Mouse (Mus musculus): ENCODE results near the gene Kif7. TPM values are rescaled to one million over a fixed set of nuclear protein-coding genes. Genes with fewer than 3 reads are reported as not detected.

The Kif7 gene
- 0.21 TPM for polyA plus RNA-seq (2014; fragmentation: Illumina TruSeq; extraction: RNeasy Lipid Tissue Mini Kit (QIAGEN cat#74804); ENCODE audit: low read depth, low replicate concordance)

GRCm38 (mm10) chr7:79715187-79715981 lies at the start of gene Kif7:
Gene Kif7 (minus strand): TSS chr7:79715720.

GRCm38 (mm10) chr7:79742659-79743536 lies 27.4 kb upstream of the Kif7 start, which contains the start of the genes Pex11a and Wdr93:
Gene Pex11a (minus strand): TSS chr7:79743131.
Gene Wdr93 (plus strand): TSS chr7:79743163.

GRCm38 (mm10) chr7:79732622-79733021 lies 17.1 kb upstream of the Kif7 start, which contains the start of gene Plin1:
Gene Plin1 (minus strand): TSS chr7:79732903.

GRCm38 (mm10) chr7:79659578-79660290 lies 55.8 kb downstream of the Kif7 start, which contains the start of gene Ticrr:
Gene Ticrr (plus strand): TSS chr7:79660196.

Other genes starting within 250 kb of the Kif7 start
- gene Polg, start 249.4 kb downstream of the Kif7 start, polyA plus RNA-seq (2014; fragmentation: Illumina TruSeq; extraction: RNeasy Lipid Tissue Mini Kit (QIAGEN cat#74804); ENCODE audit: low read depth, low replicate concordance): 63.3 TPM
- 5.5 TPM for gene Rhcg, start 98.1 kb downstream of the Kif7 start, polyA plus RNA-seq (2014; fragmentation: Illumina TruSeq; extraction: RNeasy Lipid Tissue Mini Kit (QIAGEN cat#74804); ENCODE audit: low read depth, low replicate concordance)
- 5.0 TPM for gene Ticrr, start 55.5 kb downstream of the Kif7 start, polyA plus RNA-seq (2014; fragmentation: Illumina TruSeq; extraction: RNeasy Lipid Tissue Mini Kit (QIAGEN cat#74804); ENCODE audit: low read depth, low replicate concordance)
- 0.50 TPM for gene Plin1, start 17.2 kb upstream of the Kif7 start, polyA plus RNA-seq (2014; fragmentation: Illumina TruSeq; extraction: RNeasy Lipid Tissue Mini Kit (QIAGEN cat#74804); ENCODE audit: low read depth, low replicate concordance)
- 22.0 TPM for gene Pex11a, start 27.4 kb upstream of the Kif7 start, polyA plus RNA-seq (2014; fragmentation: Illumina TruSeq; extraction: RNeasy Lipid Tissue Mini Kit (QIAGEN cat#74804); ENCODE audit: low read depth, low replicate concordance)
- 62.7 TPM for gene Wdr93, start 27.4 kb upstream of the Kif7 start, polyA plus RNA-seq (2014; fragmentation: Illumina TruSeq; extraction: RNeasy Lipid Tissue Mini Kit (QIAGEN cat#74804); ENCODE audit: low read depth, low replicate concordance)
- gene Mesp1, start 78.1 kb upstream of the Kif7 start, polyA plus RNA-seq (2014; fragmentation: Illumina TruSeq; extraction: RNeasy Lipid Tissue Mini Kit (QIAGEN cat#74804); ENCODE audit: low read depth, low replicate concordance): 0.77 TPM
- gene Mesp2, start 95.0 kb upstream of the Kif7 start, polyA plus RNA-seq (2014; fragmentation: Illumina TruSeq; extraction: RNeasy Lipid Tissue Mini Kit (QIAGEN cat#74804); ENCODE audit: low read depth, low replicate concordance): 1.9 TPM
- 0.59 TPM for gene Anpep, start 145.3 kb upstream of the Kif7 start, polyA plus RNA-seq (2014; fragmentation: Illumina TruSeq; extraction: RNeasy Lipid Tissue Mini Kit (QIAGEN cat#74804); ENCODE audit: low read depth, low replicate concordance)
- 17.2 TPM for gene Ap3s2, start 204.9 kb upstream of the Kif7 start, polyA plus RNA-seq (2014; fragmentation: Illumina TruSeq; extraction: RNeasy Lipid Tissue Mini Kit (QIAGEN cat#74804); ENCODE audit: low read depth, low replicate concordance)
- 0.80 TPM for gene Arpin, start 219.6 kb upstream of the Kif7 start, polyA plus RNA-seq (2014; fragmentation: Illumina TruSeq; extraction: RNeasy Lipid Tissue Mini Kit (QIAGEN cat#74804); ENCODE audit: low read depth, low replicate concordance)

All from testis, adult 10 weeks (tissue).